Mouse (Mus musculus): ENCODE data around the gene Txk. TPM values are rescaled to one million over a fixed set of nuclear protein-coding genes. Genes with fewer than 3 reads are reported as not detected.
A peak's percentile ranks its signal among the peaks of the same experiment; 100 is the strongest.

The Txk gene
- polyA plus RNA-seq, 1 experiment from 2014 or later, result not detected

DNA sequence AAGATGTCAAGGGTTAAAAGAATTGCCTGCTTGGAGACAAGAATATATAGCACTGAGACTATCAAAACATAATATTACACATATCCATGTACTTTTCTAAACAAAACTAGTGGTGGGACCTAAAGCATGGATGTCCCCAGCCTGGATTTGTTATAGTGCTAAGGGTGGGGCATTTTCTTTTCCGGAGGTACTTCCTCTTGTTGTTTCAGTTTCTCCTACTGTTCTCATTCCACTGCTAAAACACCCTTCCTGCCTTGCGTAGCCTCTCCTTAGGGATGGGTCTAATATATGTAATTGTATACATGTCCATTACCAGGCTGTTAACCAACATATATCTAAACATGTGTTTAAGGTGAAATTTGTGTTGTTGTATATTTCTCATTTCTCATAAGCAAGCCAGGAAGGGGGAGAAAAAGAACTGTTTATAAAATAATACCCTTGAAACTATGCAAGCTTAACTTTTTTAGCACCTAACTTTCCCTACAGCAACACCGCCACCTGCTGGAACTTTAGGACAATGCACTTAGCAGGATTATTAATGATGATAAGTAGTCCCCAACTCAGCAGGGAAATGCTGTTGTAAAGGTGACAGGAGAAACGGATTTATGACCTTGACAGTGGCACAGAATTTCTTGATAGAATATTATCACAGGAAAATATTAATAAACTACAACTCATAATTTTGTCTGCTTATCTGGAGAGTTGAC is 41.9 kb downstream of the Txk start:
- Histone ChIP-seq H3K9ac (replicated peaks) (no peak overlapping the region), H3K4me2 (no peak overlapping the region)
- WGBS, result 30% methylated on average over 4 of the region's 4 CpGs

GRCm38 (mm10) chr5:72709976-72710375 is 42.6 kb downstream of the Txk start:
- Histone ChIP-seq H3K9ac (replicated peaks) (no peak overlapping the region), H3K4me2 (no peak overlapping the region), H3K27me3 (no peaks in the 10 kb centered on the region), H3K36me3 (no peaks in the 10 kb centered on the region), H3K9me3 (no peaks in the 10 kb centered on the region), H3K4me1 (replicated peaks) (peaks cover 17% of the 10 kb centered on the region), H3K27ac (no peak overlapping the region), H3K4me3 (replicated peaks) (no peak overlapping the region)
- 90% methylated on average over 9 of the region's 9 CpGs for WGBS
- ATAC-seq (ENCODE audit: insufficient number of reproducible peaks, insufficient read depth, low FRiP score, low TSS enrichment, low read depth), result no peak

More for the DNA sequence above, 41.9 kb downstream of the Txk start:
- Histone ChIP-seq H3K27me3 (no peaks in the 10 kb centered on the region), H3K4me3 (replicated peaks) (no peak overlapping the region), H3K9me3 (no peaks in the 10 kb centered on the region), H3K4me1 (replicated peaks) (peaks cover 17% of the 10 kb centered on the region), H3K36me3 (no peaks in the 10 kb centered on the region), H3K27ac (no peak overlapping the region)
- ATAC-seq (ENCODE audit: insufficient number of reproducible peaks, insufficient read depth, low FRiP score, low TSS enrichment, low read depth), result no peak

GRCm38 (mm10) chr5:72709451-72709850 is 43.1 kb downstream of the Txk start:
- H3K4me1 ChIP-seq (replicated peaks), result peaks cover 17% of the 10 kb centered on the region
- no peak for ATAC-seq (ENCODE audit: insufficient number of reproducible peaks, insufficient read depth, low FRiP score, low TSS enrichment, low read depth)
- no peaks in the 10 kb centered on the region for H3K9me3 ChIP-seq
- no peak overlapping the region for H3K4me3 ChIP-seq (replicated peaks)
- no peak overlapping the region for H3K9ac ChIP-seq (replicated peaks)
- no peak overlapping the region for H3K4me2 ChIP-seq
- no peak overlapping the region for H3K27ac ChIP-seq
- WGBS, result 73% methylated on average over 13 of the region's 13 CpGs
- H3K27me3 ChIP-seq, result no peaks in the 10 kb centered on the region
- H3K36me3 ChIP-seq, result no peaks in the 10 kb centered on the region

- no peak overlapping the region for H3K27ac ChIP-seq
- WGBS, result 61% methylated on average over 10 of the region's 10 CpGs
- H3K9me3 ChIP-seq, result no peaks in the 10 kb centered on the region
- H3K9ac ChIP-seq (replicated peaks), result no peak overlapping the region
- H3K36me3 ChIP-seq, result no peaks in the 10 kb centered on the region
- H3K4me2 ChIP-seq, result peak overlapping the region; percentile 23; the same call in 1 of the 2 replicates
- peaks cover 17% of the 10 kb centered on the region for H3K4me1 ChIP-seq (replicated peaks)
- no peaks in the 10 kb centered on the region for H3K27me3 ChIP-seq
- ATAC-seq (ENCODE audit: insufficient number of reproducible peaks, insufficient read depth, low FRiP score, low TSS enrichment, low read depth), result no peak
- H3K4me3 ChIP-seq (replicated peaks), result no peak overlapping the region
Measured at GRCm38 (mm10) chr5:72706722-72707121, 45.9 kb downstream of the Txk start.

DNA sequence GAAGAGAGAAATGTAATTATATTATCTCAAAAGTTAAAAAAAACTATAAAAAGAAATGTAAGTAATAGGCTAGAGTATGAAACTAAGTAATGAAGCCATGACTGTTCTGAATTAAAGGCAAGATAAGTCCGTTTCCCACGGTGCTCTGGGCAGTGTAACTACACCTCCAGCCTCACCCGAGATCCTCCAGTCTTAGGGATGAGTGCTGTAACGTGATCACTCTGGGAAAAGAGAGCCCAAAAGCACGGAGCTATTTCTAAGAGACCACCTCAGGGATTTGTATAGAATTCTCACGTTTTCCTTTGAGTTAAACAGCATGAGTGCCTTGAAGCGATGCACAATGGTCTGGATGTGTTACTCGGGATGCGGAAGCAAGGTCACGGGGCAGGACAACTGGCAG is 46.5 kb downstream of the Txk start:
- H3K27ac ChIP-seq, result no peak overlapping the region
- H3K9ac ChIP-seq (replicated peaks), result no peak overlapping the region
- 48% methylated on average over 10 of the region's 10 CpGs for WGBS
- H3K4me1 ChIP-seq (replicated peaks), result peaks cover 17% of the 10 kb centered on the region
- no peaks in the 10 kb centered on the region for H3K27me3 ChIP-seq
- H3K4me3 ChIP-seq (replicated peaks), result no peak overlapping the region
- no peak for ATAC-seq (ENCODE audit: insufficient number of reproducible peaks, insufficient read depth, low FRiP score, low TSS enrichment, low read depth)
- no peaks in the 10 kb centered on the region for H3K36me3 ChIP-seq
- no peaks in the 10 kb centered on the region for H3K9me3 ChIP-seq
- peak overlapping the region; percentile 23; the same call in 1 of the 2 replicates for H3K4me2 ChIP-seq

DNA sequence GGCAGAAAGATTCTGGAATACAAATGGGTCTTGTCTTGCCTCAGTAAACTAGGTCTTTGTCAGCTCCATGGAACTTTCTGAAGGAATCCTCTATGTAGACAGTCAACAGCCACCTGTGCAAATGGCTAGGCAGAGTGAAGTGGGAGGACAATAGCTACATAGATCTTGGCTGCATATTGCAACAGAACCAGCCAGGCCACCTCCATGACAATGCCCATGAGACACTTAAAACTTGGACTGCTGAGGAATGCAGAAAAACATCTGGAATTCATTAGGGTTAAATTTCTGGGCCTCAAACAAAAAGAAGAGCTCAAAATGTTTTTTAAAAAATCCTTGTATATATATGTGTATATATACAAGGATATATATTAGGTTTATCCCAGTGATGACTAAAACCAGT is 50.4 kb downstream of the Txk start:
- peak; percentile 73 for ATAC-seq (ENCODE audit: insufficient number of reproducible peaks, insufficient read depth, low FRiP score, low TSS enrichment, low read depth)
- H3K9ac ChIP-seq (replicated peaks), result no peak overlapping the region
- peaks cover 9% of the 10 kb centered on the region for H3K4me1 ChIP-seq (replicated peaks)
- H3K9me3 ChIP-seq, result no peaks in the 10 kb centered on the region
- H3K36me3 ChIP-seq, result no peaks in the 10 kb centered on the region
- H3K4me3 ChIP-seq (replicated peaks), result no peak overlapping the region
- no peak overlapping the region for H3K4me2 ChIP-seq
- H3K27me3 ChIP-seq, result no peaks in the 10 kb centered on the region
- H3K27ac ChIP-seq, result peak overlapping the region; percentile 76

DNA sequence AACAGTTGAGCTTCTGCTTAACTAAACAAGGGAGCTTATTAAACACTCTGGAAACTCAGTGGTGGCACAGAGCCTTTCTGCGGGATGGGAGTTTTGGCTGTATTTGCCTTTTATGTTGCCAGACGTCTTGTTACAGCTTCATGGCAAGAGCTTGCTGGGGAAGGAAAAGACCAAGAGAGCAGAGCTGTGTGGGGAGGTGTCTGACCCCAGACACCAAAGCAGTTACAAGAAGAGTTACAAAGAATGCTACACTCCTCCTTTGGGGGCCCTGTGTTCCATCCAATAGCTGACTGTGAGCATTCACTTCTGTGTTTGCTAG is 53.1 kb downstream of the Txk start:
- H3K27me3 ChIP-seq, result no peaks in the 10 kb centered on the region
- no peaks in the 10 kb centered on the region for H3K36me3 ChIP-seq
- no peak overlapping the region for H3K9ac ChIP-seq (replicated peaks)
- H3K4me1 ChIP-seq (replicated peaks), result no peaks in the 10 kb centered on the region
- no peak overlapping the region for H3K4me3 ChIP-seq (replicated peaks)
- H3K27ac ChIP-seq, result no peak overlapping the region
- WGBS, result 34% methylated on average over 2 of the region's 2 CpGs
- ATAC-seq (ENCODE audit: insufficient number of reproducible peaks, insufficient read depth, low FRiP score, low TSS enrichment, low read depth), result no peak
- H3K4me2 ChIP-seq, result no peak overlapping the region
- H3K9me3 ChIP-seq, result no peaks in the 10 kb centered on the region

DNA sequence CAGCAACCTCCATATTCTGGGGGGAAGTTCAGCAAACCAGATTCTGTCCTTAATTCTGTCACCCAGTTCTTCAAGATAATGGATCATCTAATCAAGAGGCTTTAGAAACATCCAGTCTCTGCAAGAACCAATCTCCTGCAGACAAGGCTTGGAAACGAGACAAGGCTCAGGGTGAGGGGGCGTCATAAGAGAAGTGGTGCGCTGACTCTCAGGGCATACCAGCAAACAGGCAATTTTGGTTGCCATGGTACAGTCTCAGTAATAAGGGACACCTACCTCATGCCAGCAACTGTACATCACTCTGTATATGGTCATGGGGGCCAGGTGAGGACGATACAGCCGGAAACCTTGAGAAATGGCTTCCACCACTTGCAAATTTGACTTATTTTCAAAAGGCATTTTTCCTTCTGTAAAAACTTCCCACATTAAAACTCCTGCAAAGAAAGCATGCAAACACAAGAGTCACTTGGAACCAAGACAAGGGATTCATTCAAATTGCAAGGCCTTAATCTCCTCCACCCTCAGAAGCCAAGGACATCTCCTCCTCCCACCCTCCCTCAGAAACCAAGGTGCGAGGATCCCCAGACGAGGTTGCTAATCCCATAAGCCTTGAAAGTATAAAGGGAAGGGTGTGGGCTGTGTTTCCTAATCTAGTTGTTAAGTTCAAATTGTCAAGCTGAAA is 53.6 kb downstream of the Txk start:
- ATAC-seq (ENCODE audit: insufficient number of reproducible peaks, insufficient read depth, low FRiP score, low TSS enrichment, low read depth), result no peak
- no peak overlapping the region for H3K9ac ChIP-seq (replicated peaks)
- H3K9me3 ChIP-seq, result no peaks in the 10 kb centered on the region
- H3K27me3 ChIP-seq, result no peaks in the 10 kb centered on the region
- H3K27ac ChIP-seq, result no peak overlapping the region
- no peak overlapping the region for H3K4me2 ChIP-seq
- H3K36me3 ChIP-seq, result no peaks in the 10 kb centered on the region
- H3K4me3 ChIP-seq (replicated peaks), result no peak overlapping the region
- no peaks in the 10 kb centered on the region for H3K4me1 ChIP-seq (replicated peaks)
- WGBS, result 73% methylated on average over 7 of the region's 7 CpGs

GRCm38 (mm10) chr5:72698343-72698742 is 54.2 kb downstream of the Txk start:
- Histone ChIP-seq H3K4me1 (replicated peaks) (no peaks in the 10 kb centered on the region), H3K9me3 (no peaks in the 10 kb centered on the region), H3K36me3 (no peaks in the 10 kb centered on the region), H3K4me2 (no peak overlapping the region), H3K27me3 (no peaks in the 10 kb centered on the region), H3K9ac (replicated peaks) (no peak overlapping the region), H3K27ac (no peak overlapping the region), H3K4me3 (replicated peaks) (no peak overlapping the region)
- 81% methylated on average over 3 of the region's 3 CpGs for WGBS
- no peak for ATAC-seq (ENCODE audit: insufficient number of reproducible peaks, insufficient read depth, low FRiP score, low TSS enrichment, low read depth)

- 87% methylated on average over 13 of the region's 13 CpGs for WGBS
- H3K27me3 ChIP-seq, result no peaks in the 10 kb centered on the region
- no peak overlapping the region for H3K4me3 ChIP-seq (replicated peaks)
- H3K4me1 ChIP-seq (replicated peaks), result no peaks in the 10 kb centered on the region
- no peaks in the 10 kb centered on the region for H3K36me3 ChIP-seq
- no peak overlapping the region for H3K9ac ChIP-seq (replicated peaks)
- no peak overlapping the region for H3K27ac ChIP-seq
- no peaks in the 10 kb centered on the region for H3K9me3 ChIP-seq
- ATAC-seq (ENCODE audit: insufficient number of reproducible peaks, insufficient read depth, low FRiP score, low TSS enrichment, low read depth), result no peak
- H3K4me2 ChIP-seq, result no peak overlapping the region
Measured at GRCm38 (mm10) chr5:72696491-72696890, 56.1 kb downstream of the Txk start.

DNA sequence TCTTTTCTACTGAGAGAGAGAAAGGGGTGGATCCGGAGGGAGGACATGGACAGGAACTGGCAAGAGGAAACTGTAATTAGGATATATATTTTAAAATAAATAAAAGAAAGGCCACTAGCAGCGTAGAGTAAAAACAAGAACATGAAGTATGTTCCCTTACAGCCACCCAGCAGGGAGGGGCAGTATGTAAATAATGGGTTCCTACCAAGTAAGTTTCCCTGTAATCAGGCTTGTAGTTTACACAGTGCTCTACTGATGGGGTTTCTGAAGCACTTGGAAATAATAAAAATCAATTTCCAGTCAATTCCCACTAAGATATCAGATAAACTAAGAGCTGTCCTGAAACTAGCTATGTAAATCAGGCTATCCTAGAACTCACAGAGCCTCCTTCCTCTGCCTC is 57.9 kb downstream of the Txk start:
- Histone ChIP-seq H3K4me3 (replicated peaks) (no peak overlapping the region), H3K36me3 (no peaks in the 10 kb centered on the region), H3K4me2 (no peak overlapping the region), H3K9ac (replicated peaks) (no peak overlapping the region), H3K27me3 (no peaks in the 10 kb centered on the region), H3K4me1 (replicated peaks) (no peaks in the 10 kb centered on the region), H3K9me3 (no peaks in the 10 kb centered on the region), H3K27ac (no peak overlapping the region)
- WGBS, result 90% methylated on average over 2 of the region's 2 CpGs
- no peak for ATAC-seq (ENCODE audit: insufficient number of reproducible peaks, insufficient read depth, low FRiP score, low TSS enrichment, low read depth)

DNA sequence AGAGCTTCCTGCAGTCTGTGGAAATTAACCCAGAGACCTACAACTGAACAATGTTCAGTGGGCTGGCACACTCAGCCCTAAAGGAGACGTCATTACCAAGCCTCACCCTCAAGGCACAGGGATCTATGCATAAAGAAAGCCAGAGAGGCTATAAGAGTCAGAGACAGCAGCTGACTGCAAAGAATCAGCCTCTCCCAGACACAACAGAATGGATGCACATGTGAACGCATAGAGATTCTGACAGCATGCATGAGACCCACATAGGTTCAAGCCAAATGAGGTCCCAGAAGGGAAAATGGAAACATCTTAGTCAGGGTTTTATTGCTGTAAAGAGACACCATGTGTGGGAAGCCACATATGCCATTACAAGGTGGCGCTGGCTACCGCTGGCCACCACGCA is 62.1 kb downstream of the Txk start:
- WGBS, result 92% methylated on average over 5 of the region's 5 CpGs
- Histone ChIP-seq H3K4me2 (no peak overlapping the region), H3K9ac (replicated peaks) (no peak overlapping the region), H3K9me3 (no peaks in the 10 kb centered on the region), H3K4me3 (replicated peaks) (no peak overlapping the region), H3K27ac (no peak overlapping the region), H3K27me3 (no peaks in the 10 kb centered on the region), H3K4me1 (replicated peaks) (no peaks in the 10 kb centered on the region), H3K36me3 (no peaks in the 10 kb centered on the region)
- no peak for ATAC-seq (ENCODE audit: insufficient number of reproducible peaks, insufficient read depth, low FRiP score, low TSS enrichment, low read depth)

Data from limb, embryonic 12.5 days (tissue).